Mouse (Mus musculus): ENCODE measurements around the gene Galnt17.

- TF ChIP-seq CTCF (IDR thresholded peaks at IDR 0.05; ENCODE audit: low read depth) (peak; percentile 37), EP300 (optimal IDR thresholded peaks at IDR 0.05) (no peak)
Measured at GRCm38 (mm10) chr5:131077682-131078081, 230.6 kb downstream of the Galnt17 start.

Data from stomach, postnatal 0 days (tissue).